Mouse (Mus musculus): ENCODE data around the gene Qrich2. TPM values are rescaled to one million over a fixed set of nuclear protein-coding genes. Genes with fewer than 3 reads are reported as not detected.
"Not testable (repeated sequence)": the region's sequence is repeated elsewhere in the genome, so short reads cannot be mapped to it uniquely, and the experiment has no call there.

Qrich2 gene
- polyA plus RNA-seq, 1 experiment, result 1.3 TPM

DNA sequence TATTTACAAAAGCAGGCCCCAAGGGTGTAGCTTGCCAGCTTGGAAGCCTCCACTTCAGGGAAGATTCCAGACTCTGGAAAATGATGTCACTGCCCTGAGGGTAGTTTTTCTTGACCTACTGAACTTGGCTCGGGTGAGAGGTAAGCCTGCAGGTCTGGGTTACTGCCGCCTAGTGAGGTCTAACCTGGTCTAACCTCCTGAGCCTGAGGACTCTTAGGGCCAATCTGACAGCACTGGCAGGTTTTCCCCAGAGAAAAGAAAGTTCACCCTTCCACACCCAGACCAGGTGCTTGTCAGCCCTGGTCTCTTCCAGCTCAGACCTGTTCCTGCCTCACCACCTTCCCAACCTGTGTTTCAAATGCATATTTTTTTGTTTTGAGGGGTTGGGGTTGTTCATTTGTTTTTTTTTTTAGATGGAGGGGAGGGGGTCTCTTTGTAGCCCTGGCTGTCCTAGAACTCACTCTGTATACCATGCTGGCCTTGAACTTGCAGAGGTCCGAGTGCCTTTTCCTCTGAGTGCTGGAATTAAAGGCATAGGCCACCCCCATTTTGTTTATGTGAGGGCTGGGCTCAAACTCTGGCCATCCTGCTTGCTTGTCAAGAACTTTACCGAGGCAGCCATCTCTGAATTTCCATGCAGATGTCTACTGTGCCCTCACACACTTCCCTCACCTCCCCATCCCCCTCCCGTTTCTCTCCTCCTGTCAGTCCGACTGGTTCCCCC, 39.0 kb downstream of the Qrich2 start:
- Histone ChIP-seq H3K4me3 (ENCODE audit: low read depth, low read length) (no peak overlapping the region), H3K9me3 (replicated peaks; ENCODE audit: control insufficient read depth, insufficient read depth, low read length, poor library complexity, severe bottlenecking) (no peaks in the 10 kb centered on the region), H3K4me1 (ENCODE audit: control insufficient read depth, insufficient read depth, low read length) (peaks cover 9% of the 10 kb centered on the region), H3K36me3 (ENCODE audit: control insufficient read depth, insufficient read depth, low read length, poor library complexity, severe bottlenecking) (no peaks in the 10 kb centered on the region), H3K27ac (ENCODE audit: insufficient read depth, low read length) (peak overlapping the region; percentile 76), H3K27me3 (ENCODE audit: control insufficient read depth, insufficient read depth, low read length, poor library complexity, severe bottlenecking) (no peaks in the 10 kb centered on the region), H3K9ac (ENCODE audit: low read depth, poor library complexity, severe bottlenecking) (no peak overlapping the region)
- no peak for TF ChIP-seq CTCF (IDR thresholded peaks at IDR 0.05; ENCODE audit: low read depth, low read length)
- peak; percentile 98 for TF ChIP-seq EP300 (IDR thresholded peaks at IDR 0.05; ENCODE audit: insufficient read depth, low read depth, low read length)

GRCm38 (mm10) chr11:116426328-116426727, 39.7 kb downstream of the Qrich2 start:
- peak overlapping the region; percentile 29 for H3K27ac ChIP-seq (ENCODE audit: insufficient read depth, low read length)

DNA sequence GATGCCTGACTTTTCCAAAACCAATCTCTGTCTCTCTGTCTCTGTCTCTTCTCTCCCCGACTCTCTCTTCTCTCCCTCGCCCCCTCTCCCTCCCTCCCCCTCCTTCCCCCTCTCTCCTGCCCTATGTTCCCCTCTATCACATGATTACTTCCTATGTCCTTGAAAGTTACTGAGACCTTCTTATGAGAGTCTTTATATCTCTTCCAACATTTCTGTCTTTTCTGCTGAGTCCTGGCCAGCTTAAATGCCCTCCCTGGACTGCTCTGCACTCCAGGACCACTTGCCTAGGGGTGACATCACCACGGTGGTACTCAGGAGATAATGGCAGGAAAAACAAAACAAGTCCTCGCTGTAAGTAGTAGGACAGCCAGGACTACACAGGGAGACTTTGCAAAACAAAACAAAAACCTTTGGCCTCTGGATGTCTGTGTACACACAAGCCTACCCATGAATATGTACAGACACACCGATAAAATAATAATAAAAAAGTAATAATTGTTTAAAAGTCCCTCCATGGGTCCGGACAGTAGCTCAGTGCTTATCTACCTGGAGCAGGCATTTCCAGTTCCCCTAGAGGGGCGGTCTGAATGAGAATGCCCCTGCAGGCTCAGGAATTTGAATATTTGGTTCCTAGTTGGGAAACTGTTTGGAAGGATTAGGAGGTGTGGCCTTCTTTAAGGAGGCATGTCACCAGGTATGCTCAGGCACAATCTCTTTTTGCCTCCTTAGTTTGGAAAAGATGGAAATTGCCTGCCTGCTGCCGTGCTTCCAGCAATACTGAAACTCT, 41.2 kb downstream of the Qrich2 start:
- TF ChIP-seq POLR2A (IDR thresholded peaks at IDR 0.05; ENCODE audit: insufficient read depth, low read length) (no peak), EP300 (IDR thresholded peaks at IDR 0.05; ENCODE audit: insufficient read depth, low read depth, low read length) (0 out of 2 replicates have a peak, but pooled peaks have one; percentile 11)
- Histone ChIP-seq H3K9me3 (replicated peaks; ENCODE audit: control insufficient read depth, insufficient read depth, low read length, poor library complexity, severe bottlenecking) (no peaks in the 10 kb centered on the region), H3K27ac (ENCODE audit: insufficient read depth, low read length) (peak overlapping the region; percentile 67), H3K4me1 (ENCODE audit: control insufficient read depth, insufficient read depth, low read length) (peaks cover 6% of the 10 kb centered on the region), H3K9ac (ENCODE audit: low read depth, poor library complexity, severe bottlenecking) (no peak overlapping the region), H3K27me3 (ENCODE audit: control insufficient read depth, insufficient read depth, low read length, poor library complexity, severe bottlenecking) (no peaks in the 10 kb centered on the region), H3K36me3 (ENCODE audit: control insufficient read depth, insufficient read depth, low read length, poor library complexity, severe bottlenecking) (no peaks in the 10 kb centered on the region), H3K4me3 (ENCODE audit: low read depth, low read length) (no peak overlapping the region)

More at GRCm38 (mm10) chr11:116426328-116426727, 39.7 kb downstream of the Qrich2 start:
- H3K9me3 ChIP-seq (replicated peaks; ENCODE audit: control insufficient read depth, insufficient read depth, low read length, poor library complexity, severe bottlenecking); H3K4me1 ChIP-seq (ENCODE audit: control insufficient read depth, insufficient read depth, low read length); H3K27me3 ChIP-seq (ENCODE audit: control insufficient read depth, insufficient read depth, low read length, poor library complexity, severe bottlenecking); H3K4me3 ChIP-seq (ENCODE audit: low read depth, low read length); H3K9ac ChIP-seq (ENCODE audit: low read depth, poor library complexity, severe bottlenecking); H3K36me3 ChIP-seq (ENCODE audit: control insufficient read depth, insufficient read depth, low read length, poor library complexity, severe bottlenecking): not testable (repeated sequence)

GRCm38 (mm10) chr11:116423782-116424620, 42.0 kb downstream of the Qrich2 start:
- no peaks in the 10 kb centered on the region for H3K36me3 ChIP-seq (ENCODE audit: control insufficient read depth, insufficient read depth, low read length, poor library complexity, severe bottlenecking)
- H3K9me3 ChIP-seq (replicated peaks; ENCODE audit: control insufficient read depth, insufficient read depth, low read length, poor library complexity, severe bottlenecking), result no peaks in the 10 kb centered on the region
- H3K27me3 ChIP-seq (ENCODE audit: control insufficient read depth, insufficient read depth, low read length, poor library complexity, severe bottlenecking), result no peaks in the 10 kb centered on the region
- no peak for TF ChIP-seq EP300 (IDR thresholded peaks at IDR 0.05; ENCODE audit: insufficient read depth, low read depth, low read length)
- TF ChIP-seq CTCF (IDR thresholded peaks at IDR 0.05; ENCODE audit: low read depth, low read length), result no peak
- no peak for TF ChIP-seq POLR2A (IDR thresholded peaks at IDR 0.05; ENCODE audit: insufficient read depth, low read length)
- H3K4me1 ChIP-seq (ENCODE audit: control insufficient read depth, insufficient read depth, low read length), result peaks cover 6% of the 10 kb centered on the region
- H3K27ac ChIP-seq (ENCODE audit: insufficient read depth, low read length), result 0 out of 2 replicates have a peak overlapping the region, but pooled peaks have one; percentile 2
- no peak overlapping the region for H3K9ac ChIP-seq (ENCODE audit: low read depth, poor library complexity, severe bottlenecking)
- no peak overlapping the region for H3K4me3 ChIP-seq (ENCODE audit: low read depth, low read length)

- Histone ChIP-seq H3K27ac (ENCODE audit: insufficient read depth, low read length) (peak overlapping the region; percentile 47; the same call in 1 of the 2 replicates), H3K27me3 (ENCODE audit: control insufficient read depth, insufficient read depth, low read length, poor library complexity, severe bottlenecking) (no peaks in the 10 kb centered on the region)
Measured at GRCm38 (mm10) chr11:116423214-116423613, 42.8 kb downstream of the Qrich2 start.

More at GRCm38 (mm10) chr11:116423214-116423613, 42.8 kb downstream of the Qrich2 start:
- Histone ChIP-seq H3K4me3 (ENCODE audit: low read depth, low read length) (no peak overlapping the region), H3K36me3 (ENCODE audit: control insufficient read depth, insufficient read depth, low read length, poor library complexity, severe bottlenecking) (no peaks in the 10 kb centered on the region), H3K9ac (ENCODE audit: low read depth, poor library complexity, severe bottlenecking) (no peak overlapping the region), H3K4me1 (ENCODE audit: control insufficient read depth, insufficient read depth, low read length) (peaks cover 7% of the 10 kb centered on the region), H3K9me3 (replicated peaks; ENCODE audit: control insufficient read depth, insufficient read depth, low read length, poor library complexity, severe bottlenecking) (no peaks in the 10 kb centered on the region)
- TF ChIP-seq CTCF (IDR thresholded peaks at IDR 0.05; ENCODE audit: low read depth, low read length), result no peak
- TF ChIP-seq POLR2A (IDR thresholded peaks at IDR 0.05; ENCODE audit: insufficient read depth, low read length), result no peak
- no peak for TF ChIP-seq EP300 (IDR thresholded peaks at IDR 0.05; ENCODE audit: insufficient read depth, low read depth, low read length)

All from ES-Bruce4 (cell line).